Mouse (Mus musculus): ENCODE measurements around the gene Aadat.

DNA sequence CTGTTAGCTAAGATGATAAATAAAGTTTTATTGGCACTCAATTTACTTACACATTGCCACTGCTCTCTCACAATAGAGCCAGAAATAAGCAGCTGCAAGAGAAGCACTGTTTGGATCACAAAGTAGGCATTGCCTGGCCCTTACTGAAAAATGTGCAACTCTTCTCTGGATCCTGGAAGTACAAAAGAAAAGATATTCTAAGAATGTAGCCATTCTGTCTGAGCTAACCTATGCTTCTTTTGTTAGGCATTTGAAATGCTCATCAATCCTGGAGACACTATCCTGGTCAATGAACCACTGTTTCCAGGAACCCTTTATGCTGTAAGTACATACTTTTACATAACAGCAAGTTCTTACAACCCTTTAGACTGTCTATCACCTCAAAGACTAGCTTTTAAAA lies 12.6 kb downstream of the Aadat start:
- TF ChIP-seq POLR2A (IDR thresholded peaks at IDR 0.05; ENCODE audit: control insufficient read depth, low read depth, low read length) (no peak), CTCF (IDR thresholded peaks at IDR 0.05; ENCODE audit: control insufficient read depth, insufficient read depth, insufficient replicate concordance, low read depth, low read length) (no peak)
